Mouse (Mus musculus) left cerebral cortex, adult 18-20 months (tissue): ENCODE results near the gene Kazn. TPM values are rescaled to one million over a fixed set of nuclear protein-coding genes. Genes with fewer than 3 reads are reported as not detected.

Source experiments
- DNase-seq, 2 experiments: peaks; one replicate each; pipeline ENCODE4 v3.0.0; 2021 to 2022; ENCODE audit warnings: low spot score in 2 of 2, mixed read lengths in 1 of 2
- total RNA-seq, 2 experiments: library from RNA; stranded (reverse); gene quantifications; 2 replicates each; pipeline ENCODE4 v1.2.3; 2021

The Kazn gene
- total RNA-seq, 2 experiments from 2014 or later = 76.8 to 79.4 TPM

- DNase-seq = no peak
Observed at GRCm38 (mm10) chr4:142196626-142197025, 42.6 kb downstream of the Kazn start.

DNA sequence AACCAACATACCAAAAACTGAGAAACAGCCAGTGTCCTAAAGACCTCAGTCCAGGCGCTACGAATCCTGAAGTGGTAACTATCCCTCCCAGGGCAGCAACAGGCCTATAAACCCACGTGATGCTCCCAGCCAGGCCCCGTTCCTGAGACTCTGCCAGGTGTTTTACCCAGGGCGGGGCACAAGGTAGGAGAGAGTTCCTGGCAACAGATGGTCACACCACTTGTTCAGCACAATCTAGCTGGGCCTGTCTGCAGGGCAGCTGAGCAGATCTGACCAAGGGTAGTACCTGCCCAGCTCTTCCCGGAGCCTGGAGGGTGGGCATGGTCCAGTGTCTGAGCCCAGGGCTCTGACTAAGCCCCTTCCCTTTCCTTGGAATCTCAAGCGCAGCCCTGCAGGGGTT lies 45.4 kb downstream of the Kazn start:
- no peak for DNase-seq

- no peak for DNase-seq
Observed at GRCm38 (mm10) chr4:142193151-142193578, 46.0 kb downstream of the Kazn start.

- DNase-seq = no peak
Observed at GRCm38 (mm10) chr4:142189960-142190359, 49.2 kb downstream of the Kazn start.

DNA sequence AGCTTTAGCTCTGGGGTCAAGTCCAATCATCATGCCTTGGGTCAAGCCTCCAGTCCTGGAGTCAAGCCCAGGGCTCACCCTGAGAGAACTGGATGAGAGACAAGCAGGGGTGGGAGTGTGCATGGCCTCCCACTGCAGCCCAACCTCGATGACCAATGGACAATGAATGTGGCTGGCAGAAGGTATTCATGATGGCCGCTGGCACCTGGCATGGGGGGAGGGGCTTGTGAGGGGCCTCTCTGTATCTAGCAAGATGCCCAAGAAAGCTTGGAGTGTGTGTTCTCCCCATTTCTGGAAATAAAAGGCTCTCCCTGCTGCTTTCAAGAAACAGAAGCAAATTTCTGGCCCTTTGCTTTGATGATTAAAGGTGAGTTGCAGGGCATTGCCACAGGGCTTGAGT lies 50.7 kb downstream of the Kazn start:
- no peak for DNase-seq

DNA sequence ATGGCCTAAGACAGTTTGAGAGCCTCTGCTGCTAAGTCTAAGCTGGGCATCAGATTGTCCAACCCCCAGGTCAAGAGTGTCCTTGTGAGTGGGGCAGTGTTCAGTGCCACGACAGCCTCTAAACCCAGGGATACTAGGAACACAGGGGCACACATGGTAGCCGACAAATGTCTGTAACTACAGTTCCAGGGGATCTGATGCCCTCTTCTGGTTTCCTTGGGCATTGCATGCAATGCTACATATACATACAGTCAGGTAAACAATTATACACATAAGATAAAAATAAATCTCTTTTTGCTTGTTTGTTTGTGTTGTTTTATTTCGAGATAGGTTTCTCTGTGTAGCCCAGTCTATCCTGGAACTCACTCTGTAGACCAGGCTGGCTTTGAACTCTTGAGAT lies 53.0 kb downstream of the Kazn start:
- DNase-seq = no peak

GRCm38 (mm10) chr4:142185533-142185900 lies 53.7 kb downstream of the Kazn start:
- no peak for DNase-seq

DNA sequence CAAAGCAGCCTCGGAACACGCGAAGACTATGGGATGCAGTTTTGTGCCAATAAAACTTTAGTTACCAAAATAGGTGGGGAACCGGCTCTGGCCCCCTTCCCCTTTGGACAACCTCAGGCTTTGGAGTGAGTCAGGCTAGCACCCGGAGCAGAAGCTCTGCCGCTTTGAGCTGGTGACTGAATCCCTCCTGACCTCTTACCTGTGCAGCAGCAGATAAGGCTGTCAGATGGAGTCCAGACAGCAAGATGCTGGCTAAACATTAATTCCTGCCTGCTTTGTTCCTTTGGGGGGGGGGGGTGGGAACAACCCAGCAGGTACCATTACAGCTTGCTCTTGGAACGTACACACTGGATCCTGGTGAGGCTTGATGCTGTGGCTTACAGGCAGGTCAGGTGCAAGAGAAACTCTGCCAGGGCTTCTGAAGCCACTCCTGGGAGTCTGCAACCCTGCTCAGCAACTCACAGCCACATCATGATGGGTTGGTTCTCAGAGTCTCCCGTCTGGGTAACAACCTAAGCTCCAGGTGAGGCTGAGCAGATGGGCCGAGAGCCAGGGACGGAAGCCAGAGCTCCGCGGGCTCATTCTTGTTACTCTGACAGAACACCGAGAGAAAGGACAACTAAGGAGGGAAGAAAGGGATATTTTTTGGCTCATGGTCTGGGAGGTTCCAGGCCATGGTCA lies 54.2 kb downstream of the Kazn start:
- no peak for DNase-seq

DNA sequence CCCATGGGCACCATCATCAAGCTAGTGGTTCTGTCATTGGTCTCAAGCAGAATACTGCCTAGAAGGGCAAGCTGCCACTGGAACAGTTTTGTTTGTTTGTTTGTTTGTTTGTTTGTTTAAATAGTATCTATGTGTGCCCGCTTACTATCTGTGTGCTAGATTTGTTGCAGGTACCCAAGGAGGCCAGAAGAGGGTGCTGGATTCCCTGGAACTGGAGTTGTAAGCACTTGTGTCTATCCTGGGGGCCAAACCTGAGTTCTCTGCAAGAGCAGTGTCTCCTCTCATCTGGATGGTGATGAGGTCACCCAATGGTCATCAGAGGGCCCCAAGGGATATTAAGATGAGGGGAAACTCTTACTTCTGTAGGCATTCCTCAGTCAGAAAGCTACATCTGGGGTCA lies 55.6 kb downstream of the Kazn start:
- no peak for DNase-seq

- no peak for DNase-seq
Observed at GRCm38 (mm10) chr4:142183015-142183414, 56.2 kb downstream of the Kazn start.

DNA sequence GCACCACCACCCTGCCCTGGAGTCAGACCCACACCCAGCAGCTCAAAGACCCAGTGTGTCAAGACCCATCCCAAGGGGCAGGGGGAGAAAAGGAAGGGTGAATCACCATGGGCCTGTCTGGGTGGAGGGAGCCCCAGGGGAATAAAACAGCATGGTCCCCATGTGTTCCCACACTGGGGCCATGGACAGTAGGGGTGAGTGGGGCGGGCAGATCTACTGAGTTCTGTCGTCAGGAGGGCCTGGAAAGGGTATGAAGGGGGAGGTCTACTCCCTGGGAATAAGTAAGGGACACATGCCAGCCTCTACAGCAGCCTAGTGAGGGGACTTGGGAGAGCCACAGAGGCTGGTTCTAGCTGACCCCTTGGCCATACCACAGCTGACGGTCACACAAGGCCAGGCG lies 57.6 kb downstream of the Kazn start:
- no peak for DNase-seq

DNA sequence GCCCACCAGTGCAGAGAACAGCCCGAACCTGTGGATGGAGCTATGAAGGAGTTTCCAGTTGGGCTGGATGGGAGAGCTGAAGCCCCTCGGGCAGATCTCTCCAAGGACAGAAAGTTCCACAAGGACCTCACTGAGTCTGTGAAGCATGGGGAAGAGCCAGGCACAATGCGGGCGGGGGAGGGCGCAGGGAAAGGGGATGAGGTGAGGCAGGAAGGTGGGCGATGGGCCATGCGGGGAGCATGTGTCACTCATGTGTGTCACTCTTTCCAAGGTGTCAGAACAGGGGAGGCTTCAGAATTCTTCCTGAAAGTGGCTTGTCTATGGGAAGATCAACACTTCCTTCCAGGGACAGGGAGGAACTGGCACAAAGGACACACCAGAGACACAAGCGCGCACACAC lies 58.3 kb downstream of the Kazn start:
- DNase-seq = no peak

- peak; percentile 36 to 40 for DNase-seq
Observed at GRCm38 (mm10) chr4:142180289-142180688, 58.9 kb downstream of the Kazn start.

DNA sequence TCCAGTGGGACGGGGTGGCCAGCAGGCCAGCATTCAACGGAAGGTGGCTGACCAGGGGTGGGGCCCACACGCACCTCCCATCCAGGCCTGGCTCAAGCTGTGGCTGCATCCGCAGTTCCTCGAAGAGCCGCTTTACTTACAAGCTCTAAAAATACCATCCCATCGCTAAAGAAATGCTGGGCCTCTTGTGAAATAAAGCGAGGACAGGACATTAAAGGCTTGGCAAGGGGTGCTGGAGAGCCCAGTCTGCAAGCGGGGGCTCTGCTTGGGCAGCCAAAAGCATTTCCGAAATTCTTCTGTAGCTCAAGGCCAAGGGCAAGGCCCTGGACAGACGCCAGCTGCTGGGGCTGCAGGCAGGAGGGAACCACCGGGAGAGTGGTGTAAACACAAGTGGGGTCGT lies 59.7 kb downstream of the Kazn start:
- DNase-seq = no peak

GRCm38 (mm10) chr4:142176732-142177131 lies 62.5 kb downstream of the Kazn start:
- no peak for DNase-seq

DNA sequence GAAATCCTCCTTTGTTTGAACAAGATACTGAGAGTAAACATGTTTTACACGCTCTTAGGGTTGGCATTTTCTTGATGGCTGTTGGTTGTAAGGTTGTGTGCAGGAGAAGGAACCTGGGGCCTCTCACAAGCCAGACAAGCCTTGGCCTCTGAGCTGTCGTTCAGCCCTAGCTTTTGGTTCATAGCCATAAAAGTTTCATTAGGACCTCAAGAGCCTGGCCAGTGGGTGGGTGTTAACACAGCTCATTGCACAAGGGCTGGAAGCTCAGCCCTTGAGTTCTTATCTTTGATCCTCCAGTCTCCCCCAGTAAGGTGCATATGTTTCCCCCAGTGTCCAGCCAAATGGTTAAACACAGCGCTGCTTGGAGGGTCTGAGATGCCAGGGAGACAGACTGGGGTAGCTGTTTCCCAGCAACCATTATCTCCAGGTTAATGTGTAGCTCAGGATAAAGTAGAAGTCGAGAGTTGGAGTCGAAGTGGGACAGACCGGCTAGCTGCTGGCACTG lies 65.2 kb downstream of the Kazn start:
- DNase-seq = no peak

DNA sequence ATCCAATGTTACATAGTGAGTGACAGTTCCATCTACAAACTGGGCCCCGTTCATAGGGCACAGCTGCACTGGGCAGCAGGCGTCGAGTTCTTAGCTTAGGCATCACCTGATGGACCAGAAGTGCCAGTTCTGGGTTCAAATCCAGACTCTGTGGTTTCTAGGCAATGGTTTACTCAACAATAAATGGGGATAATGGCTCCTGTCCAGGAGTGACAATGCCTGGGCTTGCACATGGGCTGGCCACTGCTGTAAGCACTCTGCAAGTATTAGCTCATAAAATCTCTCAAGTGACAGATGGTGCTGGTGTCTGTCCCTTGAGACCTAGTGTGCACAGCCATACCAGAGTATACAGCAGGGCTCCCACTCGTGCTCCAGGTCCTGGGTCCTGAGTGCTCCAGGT lies 66.3 kb downstream of the Kazn start:
- no peak for DNase-seq

DNA sequence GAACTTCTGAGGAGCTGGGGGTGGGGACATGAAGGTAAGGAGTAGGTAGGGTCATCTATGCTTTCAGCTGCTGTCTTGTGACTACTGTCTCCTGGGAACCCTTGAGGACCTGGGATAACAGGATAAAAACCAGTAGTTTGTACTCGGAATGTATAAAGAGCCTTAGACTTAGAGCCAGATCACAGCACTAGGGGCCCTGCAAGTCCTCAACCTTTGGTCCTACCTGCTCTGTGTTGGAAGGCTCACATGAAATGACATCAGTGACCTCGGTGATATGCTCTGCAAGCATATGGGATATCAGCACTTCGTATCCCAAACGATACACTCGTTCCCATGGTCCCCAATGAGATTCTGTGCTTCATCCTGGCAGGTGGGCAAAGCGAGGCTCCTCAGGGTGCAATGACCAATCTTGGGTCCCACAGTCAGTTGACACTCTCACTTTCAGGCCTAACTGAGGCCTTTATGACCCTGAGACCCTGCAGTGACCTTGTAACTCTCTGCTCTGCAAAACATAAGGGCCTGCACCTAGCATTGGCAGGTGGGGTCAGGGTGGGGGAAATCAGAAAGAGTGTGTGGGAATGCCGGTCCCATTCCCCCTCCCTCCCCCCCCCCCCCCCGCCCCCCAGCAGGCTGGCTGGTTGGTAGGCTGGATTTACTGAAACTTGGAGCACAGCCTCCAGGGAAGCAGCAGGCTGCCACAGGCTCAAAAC lies 67.3 kb downstream of the Kazn start:
- no peak for DNase-seq

GRCm38 (mm10) chr4:142170882-142171768 lies 68.1 kb downstream of the Kazn start:
- DNase-seq = no peak

DNA sequence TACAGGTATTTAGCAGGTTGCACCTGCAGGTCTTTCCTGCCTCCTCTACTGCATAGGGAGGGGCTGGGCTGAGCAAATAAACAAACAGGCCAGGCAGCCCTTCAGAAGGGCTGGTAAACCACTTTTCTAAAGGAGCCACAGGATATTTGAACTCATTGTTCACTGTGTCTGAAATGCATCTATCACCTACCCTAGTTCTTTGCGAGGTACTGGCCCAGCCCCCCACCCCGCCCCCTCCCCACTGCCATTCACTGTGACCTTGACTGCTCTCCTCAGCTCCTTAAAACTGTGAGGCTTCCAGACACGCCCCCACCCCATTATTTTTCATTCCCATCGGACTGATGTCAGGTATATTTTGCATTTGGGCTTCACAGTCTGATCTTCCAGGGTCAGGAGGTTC lies 69.6 kb downstream of the Kazn start:
- no peak for DNase-seq

DNA sequence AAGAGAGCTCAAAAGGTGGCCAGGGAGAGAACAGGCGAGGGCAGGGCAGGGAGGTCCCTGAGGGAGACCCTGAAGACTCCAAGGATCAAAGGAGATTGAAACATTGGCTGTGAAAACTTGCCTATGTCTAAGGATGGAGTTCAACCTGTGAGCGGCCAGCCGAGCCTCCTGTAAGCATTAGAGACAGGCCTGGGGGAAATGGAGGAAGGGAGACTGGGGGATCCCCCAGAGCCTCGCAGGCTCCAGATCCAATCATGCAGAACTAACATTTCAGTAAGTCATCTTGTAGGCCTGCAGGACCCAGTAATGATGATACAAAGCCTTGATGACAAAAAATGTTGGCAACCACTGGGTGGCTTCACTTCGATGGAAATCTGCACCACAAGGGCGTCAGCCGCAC lies 70.8 kb downstream of the Kazn start:
- no peak for DNase-seq
